Mouse (Mus musculus) C2C12 (cell line): ENCODE results near the gene Wdr92.

Experiments
- CTCF ChIP-seq: IDR thresholded peaks from one replicate; pipeline ENCODE4 v1.5.1; 2011; ENCODE audit not compliant: control insufficient read depth, insufficient read depth, insufficient read length
- FOSL1 ChIP-seq: IDR thresholded peaks from one replicate; pipeline ENCODE4 v1.8.0; 2011; ENCODE audit warnings: mild to moderate bottlenecking, low read length; ENCODE audit not compliant: poor library complexity, insufficient read depth, severe bottlenecking
- MYOD1 ChIP-seq: IDR thresholded peaks from one replicate; pipeline ENCODE4 v1.6.1; 2011; ENCODE audit warnings: low read depth; ENCODE audit not compliant: control insufficient read depth, insufficient read length
- USF1 ChIP-seq: IDR thresholded peaks from one replicate; pipeline ENCODE4 v1.6.1; 2011; ENCODE audit warnings: low read depth, mild to moderate bottlenecking, control low read depth, moderate library complexity

- TF ChIP-seq MYOD1 (no peak), CTCF (no peak), FOSL1 (no peak), USF1 (no peak)
Observed at GRCm38 (mm10) chr11:17138306-17139033, 43.4 kb upstream of the Wdr92 start.
